Mouse (Mus musculus) central nervous system, embryonic 14 days (tissue): ENCODE results near the gene 2010005H15Rik. TPM values are rescaled to one million over a fixed set of nuclear protein-coding genes. Genes with fewer than 3 reads are reported as not detected.

Experiments
- polyA plus RNA-seq: library from polyadenylated mRNA; depleted of rRNA; stranded (reverse); fragments of >200 nt; gene quantifications from 2 replicates; pipeline ENCODE4 v1.2.3, GENCODE M21; 2012; rRNA removed

Gene 2010005H15Rik
- 0.65 and 0.76 TPM in 2 replicates for polyA plus RNA-seq

DNA sequence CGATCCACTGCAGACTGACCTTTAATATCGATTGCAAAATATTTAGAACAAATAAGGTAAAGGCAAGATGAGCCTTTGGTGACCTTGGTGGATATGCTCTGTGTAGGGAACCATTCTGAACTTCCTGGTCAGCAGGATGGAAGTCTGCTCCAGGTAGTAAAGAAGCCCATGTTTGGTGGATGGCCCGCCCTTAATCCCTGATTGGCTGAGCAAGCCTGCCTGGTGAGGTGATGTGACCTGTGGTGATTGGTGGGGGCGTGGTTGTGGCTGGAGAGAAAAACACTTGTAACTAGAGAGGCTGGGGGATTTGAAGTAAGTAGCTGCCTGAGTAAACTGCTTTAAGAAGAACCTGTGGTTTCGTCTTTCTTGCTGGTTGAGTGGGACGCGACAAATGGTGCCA is at the start of gene 2010005H15Rik:
TSS of gene 2010005H15Rik (plus strand) at position 301 of the 400 bp plus-strand sequence.

DNA sequence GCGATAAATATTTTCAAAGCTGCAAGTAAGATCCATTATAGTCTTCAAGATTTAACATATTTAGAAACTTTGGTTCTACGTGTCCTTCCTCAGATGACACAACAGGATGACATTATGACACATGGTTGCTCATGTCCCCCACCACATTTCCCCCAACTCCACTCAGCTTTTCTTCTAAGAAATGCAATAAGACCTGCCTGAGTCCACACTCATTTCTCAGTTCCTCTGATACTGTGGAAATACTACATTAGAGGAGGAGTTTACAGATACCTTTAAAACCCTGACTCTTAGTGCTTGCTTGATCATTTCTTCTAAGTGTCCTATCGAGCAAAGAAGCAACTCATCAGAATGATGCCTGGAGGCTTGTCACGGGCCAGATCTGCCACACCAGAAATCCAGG is 37.4 kb upstream of the 2010005H15Rik start, which contains the start of gene Gm5483:
TSS of gene Gm5483 (plus strand) at position 301 of the 400 bp plus-strand sequence.

DNA sequence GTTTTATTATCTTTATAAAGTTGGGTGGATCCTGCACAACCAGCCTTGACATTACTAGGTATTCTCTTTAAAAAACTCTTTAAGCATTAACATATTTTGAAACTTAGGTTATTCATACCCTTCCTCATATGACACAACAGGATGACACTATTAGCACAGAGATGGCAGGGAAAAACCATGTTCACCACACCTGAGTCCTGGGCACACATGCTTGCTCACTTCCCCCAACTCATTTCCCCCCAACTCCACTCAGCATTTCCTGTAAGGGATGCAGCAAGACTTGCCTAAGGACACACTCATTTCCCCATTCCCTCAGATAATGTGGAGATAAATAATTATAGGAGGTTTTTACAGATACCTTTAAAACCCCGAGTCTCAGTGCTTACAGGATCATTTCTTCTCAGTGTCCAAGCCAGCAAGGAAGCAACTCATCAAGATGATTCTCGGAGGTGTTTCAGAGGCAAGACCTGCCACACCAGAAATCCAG is 11.3 kb upstream of the 2010005H15Rik start, which contains the start of gene Gm5416:
TSS of gene Gm5416 (plus strand) at position 437 of the 487 bp plus-strand sequence.

DNA sequence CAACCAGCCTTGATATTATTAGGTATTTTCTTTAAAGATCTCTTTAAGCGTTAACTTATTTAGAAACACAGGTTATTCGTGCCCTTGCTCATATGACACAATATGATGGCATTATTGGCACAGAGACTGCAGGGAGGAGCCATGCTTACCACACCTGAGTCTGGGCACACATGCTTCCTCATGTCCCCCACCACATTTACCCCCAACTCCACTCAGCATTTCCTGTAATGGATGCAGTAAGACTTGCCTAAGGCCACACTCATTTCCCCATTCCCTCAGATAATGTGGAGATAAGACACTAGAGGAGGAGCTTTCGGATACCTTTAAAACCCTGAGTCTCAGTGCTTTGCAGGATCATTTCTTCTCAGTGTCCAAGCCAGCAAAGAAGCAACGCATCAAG is 55.5 kb downstream of the 2010005H15Rik start, which contains the start of gene Stfa1:
TSS of gene Stfa1 (plus strand) at position 156 of the 400 bp plus-strand sequence.

Other genes starting within 250 kb of the 2010005H15Rik start
- gene Kpna1, start 242.7 kb upstream of the 2010005H15Rik start, polyA plus RNA-seq = 29.4 and 34.6 TPM in 2 replicates
- gene Wdr5b, start 180.3 kb upstream of the 2010005H15Rik start, polyA plus RNA-seq = 7.3 and 8.0 TPM in 2 replicates
- gene Fam162a, start 149.9 kb upstream of the 2010005H15Rik start, polyA plus RNA-seq = 156 and 159 TPM in 2 replicates
- gene Ccdc58, start 149.8 kb upstream of the 2010005H15Rik start, polyA plus RNA-seq = 31.8 and 33.9 TPM in 2 replicates
- 0.09 TPM in 1 of 2 replicates, not detected in the other for gene Csta1, start 90.2 kb upstream of the 2010005H15Rik start, polyA plus RNA-seq
- 0.54 and 1.3 TPM in 2 replicates for gene Stfa2l1, start 64.7 kb upstream of the 2010005H15Rik start, polyA plus RNA-seq
- gene Gm5483, start 37.3 kb upstream of the 2010005H15Rik start, polyA plus RNA-seq = 1.5 and 3.3 TPM in 2 replicates
- not detected in 2 replicates for gene Gm5416, start 11.1 kb upstream of the 2010005H15Rik start, polyA plus RNA-seq
- 1.3 and 3.1 TPM in 2 replicates for gene Stfa1, start 55.5 kb downstream of the 2010005H15Rik start, polyA plus RNA-seq
- gene BC117090, start 112.9 kb downstream of the 2010005H15Rik start, polyA plus RNA-seq = not detected in 2 replicates
- 1.7 and 3.5 TPM in 2 replicates for gene BC100530, start 146.3 kb downstream of the 2010005H15Rik start, polyA plus RNA-seq
- 0.29 and 0.41 TPM in 2 replicates for gene Stfa2, start 187.0 kb downstream of the 2010005H15Rik start, polyA plus RNA-seq
- gene Stfa3, start 233.9 kb downstream of the 2010005H15Rik start, polyA plus RNA-seq = 1.1 and 1.7 TPM in 2 replicates